ENCODE assay signal across 18 mouse cellular contexts in genomic region chr5:119387261-119387660, GRCm38 (mm10).
DNase-seq lines count a peak whose midpoint lies in the region; ATAC-seq and TF ChIP-seq lines count a peak whose summit lies in the region.
"Had no signal": no experiment of that assay in that cellular context is flagged by ENCODE, and none has a peak within 500 bp of the region (broad histone marks: within the 10 kb centered on the region; RNA-seq: fewer than 3 reads in every experiment).

No protein-coding gene starts in this region.

- no peak overlapping the region for H3K4me3 ChIP-seq in forebrain, embryonic 10.5 days
- H3K4me3 ChIP-seq in forebrain, embryonic 13.5 days: no peak overlapping the region
- H3K4me3 ChIP-seq in intestine, postnatal 0 days (ENCODE audit: low read depth, low read length): no peak overlapping the region
- H3K4me3 ChIP-seq: embryonic facial prominence, embryonic 15.5 days; erythroblast, embryonic 14.5 days; heart, embryonic 12.5 days; hindbrain, embryonic 15.5 days had no signal

- H3K27ac ChIP-seq in forebrain, embryonic 10.5 days: peak overlapping the region; percentile 44; the same call in 1 of the 2 replicates
- no peak overlapping the region for H3K27ac ChIP-seq in forebrain, embryonic 13.5 days
- H3K27ac ChIP-seq in intestine, postnatal 0 days (ENCODE audit: low read depth, low read length): no peak overlapping the region
- H3K27ac ChIP-seq: embryonic facial prominence, embryonic 15.5 days; hindbrain, embryonic 15.5 days had no signal

- H3K27me3 ChIP-seq in forebrain, embryonic 10.5 days (ENCODE audit: poor library complexity, severe bottlenecking): peaks cover 12% of the 10 kb centered on the region
- no peaks in the 10 kb centered on the region for H3K27me3 ChIP-seq in forebrain, embryonic 13.5 days
- H3K27me3 ChIP-seq in intestine, postnatal 0 days (replicated peaks; ENCODE audit: control insufficient read depth, insufficient read depth, low read length): no peaks in the 10 kb centered on the region
- H3K27me3 ChIP-seq: embryonic facial prominence, embryonic 15.5 days; heart, embryonic 12.5 days; hindbrain, embryonic 15.5 days; Patski had no signal

- peak; percentile 52 to 69 for DNase-seq in adrenal gland, adult (ENCODE audit: inconsistent age in 2 of 2, low spot score in 1 of 2)
- DNase-seq in adrenal gland, postnatal 10 days: no peak
- DNase-seq in forebrain, embryonic 10.5 days (ENCODE audit: extremely low spot score, low spot score): no peak
- peak; percentile 60 for DNase-seq in ZHBTc4 (ENCODE audit: low read depth, low spot score)
- DNase-seq in heart, postnatal 4 days: no peak
- DNase-seq: cerebellum, adult 11-12 months; cerebellum, adult 9-11 months; gastrocnemius, postnatal 14 days; kidney, adult 8-10 months had no signal

- no peak overlapping the region for H3K4me2 ChIP-seq in forebrain, embryonic 13.5 days
- H3K4me2 ChIP-seq in intestine, postnatal 0 days (replicated peaks; ENCODE audit: low read depth): no peak overlapping the region
- H3K4me2 ChIP-seq: embryonic facial prominence, embryonic 15.5 days; heart, embryonic 12.5 days; hindbrain, embryonic 15.5 days had no signal

- no peak for TF ChIP-seq CTCF in intestine, postnatal 0 days (IDR thresholded peaks at IDR 0.05; ENCODE audit: low read depth)

- H3K9ac ChIP-seq in forebrain, embryonic 13.5 days: no peak overlapping the region
- no peak overlapping the region for H3K9ac ChIP-seq in intestine, postnatal 0 days (ENCODE audit: low read depth, low read length)
- H3K9ac ChIP-seq: embryonic facial prominence, embryonic 15.5 days; heart, embryonic 12.5 days; hindbrain, embryonic 15.5 days had no signal

- WGBS in forebrain, embryonic 10.5 days: 76% methylated on average over 2 of the region's 2 CpGs
- WGBS in forebrain, embryonic 13.5 days: 52% methylated on average over 2 of the region's 2 CpGs
- WGBS in intestine, postnatal 0 days: 64% methylated on average over 2 of the region's 2 CpGs

- peaks cover 12% of the 10 kb centered on the region for H3K4me1 ChIP-seq in forebrain, embryonic 10.5 days
- H3K4me1 ChIP-seq in forebrain, embryonic 13.5 days: peaks cover 7% of the 10 kb centered on the region; the same call in 1 of the 2 replicates
- no peaks in the 10 kb centered on the region for H3K4me1 ChIP-seq in intestine, postnatal 0 days (replicated peaks; ENCODE audit: control insufficient read depth, insufficient read depth, low read length)
- H3K4me1 ChIP-seq: heart, embryonic 12.5 days; hindbrain, embryonic 15.5 days had no signal

- no peaks in the 10 kb centered on the region for H3K9me3 ChIP-seq in forebrain, embryonic 10.5 days
- H3K9me3 ChIP-seq in forebrain, embryonic 13.5 days (replicated peaks): no peaks in the 10 kb centered on the region
- no peaks in the 10 kb centered on the region for H3K9me3 ChIP-seq in intestine, postnatal 0 days (ENCODE audit: control insufficient read depth)
- H3K9me3 ChIP-seq: embryonic facial prominence, embryonic 15.5 days; heart, embryonic 12.5 days; hindbrain, embryonic 15.5 days had no signal

- ATAC-seq in forebrain, embryonic 13.5 days: no peak
- ATAC-seq in intestine, postnatal 0 days: no peak
- ATAC-seq: forebrain, embryonic 16.5 days; intestine, embryonic 16.5 days; Patski had no signal

- H3K36me3 ChIP-seq in forebrain, embryonic 10.5 days (replicated peaks): no peaks in the 10 kb centered on the region
- no peaks in the 10 kb centered on the region for H3K36me3 ChIP-seq in forebrain, embryonic 13.5 days (ENCODE audit: poor library complexity, severe bottlenecking)
- no peaks in the 10 kb centered on the region for H3K36me3 ChIP-seq in intestine, postnatal 0 days (ENCODE audit: control insufficient read depth, insufficient read depth)
- H3K36me3 ChIP-seq: embryonic facial prominence, embryonic 15.5 days; heart, embryonic 12.5 days; hindbrain, embryonic 15.5 days had no signal

Comparison
In these comparisons a context has a peak if more than half of its experiments do, and no peak if none do; other contexts are left out.
1. DNase-seq: peak in adrenal gland, adult (2 of 2) and ZHBTc4 (single experiment); none in adrenal gland, postnatal 10 days (single experiment), forebrain, embryonic 10.5 days (single experiment) and heart, postnatal 4 days (single experiment).